Mouse (Mus musculus): ENCODE results near the gene Cadm3.

GRCm38 (mm10) chr1:173361651-173362050 is 5.8 kb downstream of the Cadm3 start:
- no peak for TF ChIP-seq GATA1 (IDR thresholded peaks at IDR 0.05; ENCODE audit: low read length)
- TF ChIP-seq TAL1 (IDR thresholded peaks at IDR 0.05; ENCODE audit: low read length) = no peak
